17 mouse cellular contexts compared by ENCODE assay signal in the genomic region with DNA sequence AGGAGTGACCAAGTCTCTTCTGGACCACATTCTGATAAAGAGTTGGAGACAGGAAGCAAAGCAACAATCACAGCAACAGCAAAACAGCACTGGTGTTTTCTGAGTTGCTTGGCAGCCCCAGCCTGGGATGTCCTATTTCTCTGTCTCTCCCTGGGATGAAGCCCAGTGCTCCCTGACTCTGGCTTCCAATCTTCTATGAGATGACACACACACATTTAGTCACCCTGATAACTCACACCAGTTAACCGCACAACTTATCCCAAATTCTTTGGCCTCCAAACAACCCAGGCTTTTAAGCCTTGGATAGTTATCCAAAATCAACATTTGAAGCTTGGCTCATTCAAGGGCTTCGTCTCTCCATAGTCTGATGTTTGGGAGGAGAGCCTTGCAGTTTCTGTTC. TPM values are rescaled to one million over a fixed set of nuclear protein-coding genes. Genes with fewer than 3 reads are reported as not detected.
A peak's percentile ranks its signal among the peaks of the same experiment; 100 is the strongest.
DNase-seq lines count a peak whose midpoint lies in the region; ATAC-seq and TF ChIP-seq lines count a peak whose summit lies in the region.
"Had no signal": no experiment of that assay in that cellular context is flagged by ENCODE, and none has a peak within 500 bp of the region (broad histone marks: within the 10 kb centered on the region; RNA-seq: fewer than 3 reads in every experiment).

No protein-coding gene starts in this region.

- H3K27ac ChIP-seq in lung, postnatal 0 days (ENCODE audit: low read length): no peak overlapping the region
- peak overlapping the region; percentile 43 for H3K27ac ChIP-seq in heart, embryonic 13.5 days (replicated peaks)

- H3K9ac ChIP-seq in lung, postnatal 0 days (replicated peaks; ENCODE audit: low read depth): no peak overlapping the region
- no peak overlapping the region for H3K9ac ChIP-seq in heart, embryonic 13.5 days

- no peaks in the 10 kb centered on the region for H3K9me3 ChIP-seq in lung, postnatal 0 days (ENCODE audit: low read length)
- no peaks in the 10 kb centered on the region for H3K9me3 ChIP-seq in heart, embryonic 13.5 days

- no peak overlapping the region for H3K4me3 ChIP-seq in lung, postnatal 0 days (ENCODE audit: low read depth, low read length)
- H3K4me3 ChIP-seq in heart, embryonic 13.5 days: no peak overlapping the region

- no peaks in the 10 kb centered on the region for H3K4me1 ChIP-seq in lung, postnatal 0 days (ENCODE audit: insufficient read depth, low read depth, low read length)
- H3K4me1 ChIP-seq in heart, embryonic 13.5 days: peaks cover 11% of the 10 kb centered on the region

- no peaks in the 10 kb centered on the region for H3K27me3 ChIP-seq in lung, postnatal 0 days (replicated peaks; ENCODE audit: insufficient read depth, low read length)
- H3K27me3 ChIP-seq in heart, embryonic 13.5 days (replicated peaks): no peaks in the 10 kb centered on the region

- 63% methylated on average over 2 of the region's 2 CpGs for WGBS in lung, postnatal 0 days
- WGBS in heart, embryonic 13.5 days: 67% methylated on average over 2 of the region's 2 CpGs

- no peak overlapping the region for H3K4me2 ChIP-seq in lung, postnatal 0 days (replicated peaks; ENCODE audit: low read depth, low read length)
- no peak overlapping the region for H3K4me2 ChIP-seq in heart, embryonic 13.5 days

- DNase-seq in adrenal gland, postnatal 14 days: peak; percentile 26
- no peak for DNase-seq in adrenal gland, adult 18-20 months (ENCODE audit: low spot score in 2 of 2)
- peak; percentile 13 for DNase-seq in lung, postnatal 0 days (ENCODE audit: low spot score)
- DNase-seq in lung, postnatal 14 days: no peak
- DNase-seq in lung, postnatal 36 days: peak; percentile 39
- DNase-seq in natural killer cell, adult 2 months (ENCODE audit: low spot score in 2 of 2): no peak
- DNase-seq: B cell, adult 2 months; layer of hippocampus, adult 9-11 months; right cerebral cortex, postnatal 14 days; thymus, postnatal 14 days had no signal

- ATAC-seq in lung, postnatal 0 days: no peak
- ATAC-seq in heart, embryonic 13.5 days (ENCODE audit: extremely low read depth, insufficient number of reproducible peaks, low FRiP score, low TSS enrichment): no peak
- ATAC-seq in erythroblast, adult 5-6 weeks (replicated peaks; ENCODE audit: low FRiP score, poor library complexity, severe bottlenecking): no peak
- ATAC-seq: activated CD4-positive, CD25-positive, alpha-beta regulatory T cell, adult 4 months had no signal

- no peak for TF ChIP-seq EP300 in lung, postnatal 0 days (IDR thresholded peaks at IDR 0.05)

- no peak for TF ChIP-seq CTCF in lung, postnatal 0 days (IDR thresholded peaks at IDR 0.05)

- no peaks in the 10 kb centered on the region for H3K36me3 ChIP-seq in lung, postnatal 0 days (ENCODE audit: insufficient read depth, low read length)
- no peaks in the 10 kb centered on the region for H3K36me3 ChIP-seq in heart, embryonic 13.5 days
- H3K36me3 ChIP-seq: G1E had no signal

RNA-seq across cellular contexts. Expression of a gene that starts 12.9 kb away (rescaled TPM):
- total RNA-seq in adrenal gland, postnatal 14 days (2021): 44.2 and 46.1 TPM in 2 replicates
- 100 to 1,000 TPM in 1 of 2 experiments, 10 to 100 TPM in 1; 23.7 to 109 TPM for total RNA-seq in adrenal gland, adult 18-20 months (2021)
- polyA plus RNA-seq in lung, postnatal 0 days (2015; fragmentation: Nextera tagmentation; extraction: Ambion mirVana): 84.8 and 99.3 TPM in 2 replicates
- 8.4 and 9.4 TPM in 2 replicates for polyA plus RNA-seq in heart, embryonic 13.5 days (2015; fragmentation: Nextera tagmentation; extraction: Ambion mirVana)
- total RNA-seq in erythroblast, adult 5-6 weeks (2015; ENCODE audit: low replicate concordance): not detected in 2 replicates
- not detected in 2 replicates for total RNA-seq in erythroblast, adult 5-6 weeks (2017; ENCODE audit: low replicate concordance)
- total RNA-seq: common myeloid progenitor, adult 5-6 weeks; G1E; hematopoietic stem cell, adult 5-6 weeks; megakaryocyte-erythroid progenitor cell, adult 5-6 weeks had no signal
- polyA plus RNA-seq: G1E had no signal

Comparison
In these comparisons a context has a peak if more than half of its experiments do, and no peak if none do; other contexts are left out.
1. DNase-seq: peak in adrenal gland, postnatal 14 days (single experiment), lung, postnatal 0 days (single experiment) and lung, postnatal 36 days (single experiment); none in adrenal gland, adult 18-20 months (0 of 2), lung, postnatal 14 days (single experiment) and natural killer cell, adult 2 months (0 of 2).
2. RNA of a gene that starts 12.9 kb away (total RNA-seq): 23.7 to 109 TPM in adrenal gland, adult 18-20 months and 44.2 to 46.1 TPM in adrenal gland, postnatal 14 days; not detected in erythroblast, adult 5-6 weeks; every median in the first group is over 10 times any median in the second.